Comparison of ENCODE assay signal across 9 mouse cellular contexts in the genomic region with DNA sequence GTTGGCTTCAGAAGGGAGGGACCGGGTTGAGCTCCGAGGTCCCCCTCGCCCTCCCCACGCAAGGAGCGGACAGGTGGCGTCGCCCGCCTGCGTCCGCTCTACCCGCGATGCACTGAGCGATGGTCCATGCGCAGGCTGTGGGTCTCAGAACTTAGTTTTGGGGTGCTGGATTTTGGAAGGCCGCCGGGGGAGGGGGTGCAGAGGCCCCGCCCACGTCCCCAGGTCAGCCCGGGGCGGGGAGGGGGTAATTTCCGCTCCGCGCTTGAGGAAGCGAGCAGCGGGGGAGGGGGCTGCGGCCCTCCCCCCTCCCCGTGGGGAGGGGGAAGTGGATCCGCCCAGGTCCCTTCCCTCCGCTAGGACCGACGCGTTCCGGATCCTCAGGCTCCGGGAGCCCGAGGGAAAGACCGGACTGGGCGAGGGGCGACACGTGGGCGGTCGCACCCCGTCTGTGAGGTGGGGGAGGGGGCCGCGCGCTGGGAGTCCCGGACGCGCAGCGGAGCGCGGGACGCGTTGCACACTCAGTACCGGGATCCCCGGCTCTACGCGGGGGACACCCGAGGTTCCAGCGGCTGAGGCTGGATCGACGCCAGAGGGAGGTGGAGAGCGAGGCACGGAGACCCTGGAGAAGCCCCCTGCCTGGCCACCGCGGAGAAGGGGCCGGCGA. TPM values are rescaled to one million over a fixed set of nuclear protein-coding genes. Genes with fewer than 3 reads are reported as not detected.
DNase-seq lines count a peak whose midpoint lies in the region; ATAC-seq and TF ChIP-seq lines count a peak whose summit lies in the region.
"Had no signal": no experiment of that assay in that cellular context is flagged by ENCODE, and none has a peak within 500 bp of the region (broad histone marks: within the 10 kb centered on the region; RNA-seq: fewer than 3 reads in every experiment).

No protein-coding gene starts in this region.

- peak overlapping the region; percentile 67 for H3K4me2 ChIP-seq in forebrain, embryonic 14.5 days (ENCODE audit: low read length)
- peak overlapping the region; percentile 98 for H3K4me2 ChIP-seq in intestine, embryonic 16.5 days (ENCODE audit: low read depth, low read length)
- peak overlapping the region; percentile 83 for H3K4me2 ChIP-seq in midbrain, embryonic 12.5 days (replicated peaks)

- under 1% methylated on average over 63 of the region's 67 CpGs for WGBS in forebrain, embryonic 14.5 days
- under 1% methylated on average over 60 of the region's 67 CpGs for WGBS in intestine, embryonic 16.5 days
- 1% methylated on average over 65 of the region's 67 CpGs for WGBS in midbrain, embryonic 12.5 days

- H3K27ac ChIP-seq in gastrocnemius, adult 2 months = no peak overlapping the region
- peak overlapping the region; percentile 96 for H3K27ac ChIP-seq in forebrain, embryonic 14.5 days (ENCODE audit: low read depth, low read length)
- peak overlapping the region; percentile 93 for H3K27ac ChIP-seq in intestine, embryonic 16.5 days (ENCODE audit: low read length)
- H3K27ac ChIP-seq in midbrain, embryonic 12.5 days (replicated peaks) = peak overlapping the region; percentile 99

- intact Hi-C loops in gastrocnemius, adult 2 months (cut with DNase I) = no loop called here

- peak overlapping the region; percentile 93 for H3K9ac ChIP-seq in forebrain, embryonic 14.5 days (ENCODE audit: low read length)
- H3K9ac ChIP-seq in intestine, embryonic 16.5 days (ENCODE audit: low read depth, low read length) = peak overlapping the region; percentile 97
- peak overlapping the region; percentile 95 for H3K9ac ChIP-seq in midbrain, embryonic 12.5 days (replicated peaks)

- peak; percentile 81 for ATAC-seq in forebrain, embryonic 14.5 days
- peak; percentile 45 for ATAC-seq in intestine, embryonic 16.5 days
- ATAC-seq in midbrain, embryonic 12.5 days (ENCODE audit: low FRiP score, low read depth) = peak; percentile 81

- no peaks in the 10 kb centered on the region for H3K27me3 ChIP-seq in forebrain, embryonic 14.5 days (replicated peaks; ENCODE audit: control insufficient read depth, insufficient read depth, low read length)
- peaks cover 2% of the 10 kb centered on the region; the same call in 1 of the 2 replicates for H3K27me3 ChIP-seq in intestine, embryonic 16.5 days (replicated peaks; ENCODE audit: control insufficient read depth, insufficient read depth, low read length)
- H3K27me3 ChIP-seq in midbrain, embryonic 12.5 days = no peaks in the 10 kb centered on the region

- H3K9me3 ChIP-seq in forebrain, embryonic 14.5 days (replicated peaks; ENCODE audit: control insufficient read depth, low read length) = no peaks in the 10 kb centered on the region
- no peaks in the 10 kb centered on the region for H3K9me3 ChIP-seq in intestine, embryonic 16.5 days (ENCODE audit: control insufficient read depth, low read length)
- H3K9me3 ChIP-seq in midbrain, embryonic 12.5 days = no peaks in the 10 kb centered on the region

- DNase-seq in gastrocnemius, adult 2 months = peak; percentile 31
- no peak for DNase-seq in gastrocnemius, adult 18-20 months (ENCODE audit: low spot score)
- DNase-seq in ES-CJ7 (ENCODE audit: low read depth, low spot score) (peak; percentile 97), adipocyte (ENCODE audit: low spot score) (no peak)
- DNase-seq in forebrain, embryonic 14.5 days (ENCODE audit: low spot score) = peak; percentile 93
- DNase-seq in frontal cortex, postnatal 14 days (ENCODE audit: low spot score in 2 of 2) = no peak

- peaks cover 12% of the 10 kb centered on the region; the same call in 1 of the 2 replicates for H3K4me1 ChIP-seq in forebrain, embryonic 14.5 days (ENCODE audit: control insufficient read depth, insufficient read depth, low read length)
- peaks cover 21% of the 10 kb centered on the region for H3K4me1 ChIP-seq in intestine, embryonic 16.5 days (ENCODE audit: control insufficient read depth, insufficient read depth, low read length)
- H3K4me1 ChIP-seq in midbrain, embryonic 12.5 days = peaks cover 26% of the 10 kb centered on the region

- no peak for TF ChIP-seq CTCF in gastrocnemius, adult 2 months (IDR thresholded peaks at IDR 0.05)

- peak overlapping the region; percentile 66 for H3K4me3 ChIP-seq in gastrocnemius, adult 2 months
- H3K4me3 ChIP-seq in forebrain, embryonic 14.5 days (ENCODE audit: low read depth, low read length) = peak overlapping the region; percentile 85
- H3K4me3 ChIP-seq in intestine, embryonic 16.5 days (ENCODE audit: low read length) = peak overlapping the region; percentile 82
- peak overlapping the region; percentile 96 for H3K4me3 ChIP-seq in midbrain, embryonic 12.5 days

- no peaks in the 10 kb centered on the region for H3K36me3 ChIP-seq in forebrain, embryonic 14.5 days (ENCODE audit: control insufficient read depth, insufficient read depth, low read length)
- H3K36me3 ChIP-seq in intestine, embryonic 16.5 days (ENCODE audit: control insufficient read depth, insufficient read depth, low read length) = no peaks in the 10 kb centered on the region
- H3K36me3 ChIP-seq in midbrain, embryonic 12.5 days = no peaks in the 10 kb centered on the region

RNA-seq across cellular contexts. Expression of a gene that starts 1.2 kb away (rescaled TPM):
- total RNA-seq in gastrocnemius, adult 2 months (2021) = not detected
- not detected for total RNA-seq in gastrocnemius, adult 18-20 months (2021)
- 14.6 and 15.3 TPM in 2 replicates for polyA plus RNA-seq in forebrain, embryonic 14.5 days (2014; fragmentation: Nextera tagmentation; extraction: Ambion mirVana)
- 38.5 and 41.0 TPM in 2 replicates for polyA plus RNA-seq in intestine, embryonic 16.5 days (2015; fragmentation: Nextera tagmentation; extraction: Ambion mirVana)
- 98.1 and 104 TPM in 2 replicates for polyA plus RNA-seq in midbrain, embryonic 12.5 days (2016; fragmentation: Nextera tagmentation; extraction: Ambion mirVana)

RNA-seq across cellular contexts. Expression of a gene that starts 17.4 kb away (rescaled TPM):
- not detected for total RNA-seq in gastrocnemius, adult 2 months (2021)
- not detected for total RNA-seq in gastrocnemius, adult 18-20 months (2021)
- not detected in 2 replicates for polyA plus RNA-seq in forebrain, embryonic 14.5 days (2014; fragmentation: Nextera tagmentation; extraction: Ambion mirVana)
- 19.9 and 21.5 TPM in 2 replicates for polyA plus RNA-seq in intestine, embryonic 16.5 days (2015; fragmentation: Nextera tagmentation; extraction: Ambion mirVana)
- polyA plus RNA-seq in midbrain, embryonic 12.5 days (2016; fragmentation: Nextera tagmentation; extraction: Ambion mirVana) = not detected in 2 replicates
- total RNA-seq: layer of hippocampus, postnatal 10 days had no signal

RNA-seq across cellular contexts. Expression of a gene that starts 27.7 kb away (rescaled TPM):
- total RNA-seq in gastrocnemius, adult 2 months (2021) = 10 to 100 TPM; 31.6 to 34.6 TPM
- 10 to 100 TPM; 33.4 to 35.7 TPM for total RNA-seq in gastrocnemius, adult 18-20 months (2021)
- polyA plus RNA-seq in forebrain, embryonic 14.5 days (2014; fragmentation: Nextera tagmentation; extraction: Ambion mirVana) = 58.4 and 68.8 TPM in 2 replicates
- polyA plus RNA-seq in intestine, embryonic 16.5 days (2015; fragmentation: Nextera tagmentation; extraction: Ambion mirVana) = 94.3 and 97.8 TPM in 2 replicates
- polyA plus RNA-seq in midbrain, embryonic 12.5 days (2016; fragmentation: Nextera tagmentation; extraction: Ambion mirVana) = 111 and 126 TPM in 2 replicates

RNA-seq across cellular contexts. Expression of a gene that starts 58.2 kb away (rescaled TPM):
- 10 to 100 TPM; 14.4 to 18.2 TPM for total RNA-seq in gastrocnemius, adult 2 months (2021)
- 10 to 100 TPM; 14.5 to 17.3 TPM for total RNA-seq in gastrocnemius, adult 18-20 months (2021)
- 24.9 and 26.9 TPM in 2 replicates for polyA plus RNA-seq in forebrain, embryonic 14.5 days (2014; fragmentation: Nextera tagmentation; extraction: Ambion mirVana)
- 31.5 and 32.0 TPM in 2 replicates for polyA plus RNA-seq in intestine, embryonic 16.5 days (2015; fragmentation: Nextera tagmentation; extraction: Ambion mirVana)
- polyA plus RNA-seq in midbrain, embryonic 12.5 days (2016; fragmentation: Nextera tagmentation; extraction: Ambion mirVana) = 36.1 and 42.1 TPM in 2 replicates

Comparison
In these comparisons a context has a peak if more than half of its experiments do, and no peak if none do; other contexts are left out.
1. DNase-seq: peak in gastrocnemius, adult 2 months (single experiment), ES-CJ7 (single experiment) and forebrain, embryonic 14.5 days (single experiment); none in gastrocnemius, adult 18-20 months (single experiment), frontal cortex, postnatal 14 days (0 of 2) and adipocyte (single experiment).
2. RNA of a gene that starts 17.4 kb away (polyA plus RNA-seq): 19.9 to 21.5 TPM in intestine, embryonic 16.5 days; not detected in forebrain, embryonic 14.5 days and not detected in midbrain, embryonic 12.5 days; every median in the first group is over 10 times any median in the second.
3. Peak in every context shown above with its lines, with median percentiles within 50 percentile points of each other: H3K4me3 ChIP-seq, ATAC-seq, H3K4me2 ChIP-seq and H3K9ac ChIP-seq.